Mouse (Mus musculus): Measurements from ENCODE around the gene Tm9sf2. TPM values are rescaled to one million over a fixed set of nuclear protein-coding genes. Genes with fewer than 3 reads are reported as not detected.
A peak's percentile ranks its signal among the peaks of the same experiment; 100 is the strongest.

Tm9sf2 gene
- total and polyA plus RNA-seq, 2 experiments from 2014 or later = 84.3 to 104 TPM

GRCm38 (mm10) chr14:122116200-122116599 is 9.4 kb downstream of the Tm9sf2 start:
- no peak for TF ChIP-seq CTCF (IDR thresholded peaks at IDR 0.05; ENCODE audit: low read depth)
- H3K9ac ChIP-seq = no peak overlapping the region

GRCm38 (mm10) chr14:122130111-122130797 is 23.4 kb downstream of the Tm9sf2 start:
- peak; percentile 39 for DNase-seq
- ATAC-seq = peak; percentile 58; the same call in 1 of the 2 replicates
- Histone ChIP-seq H3K9me3 (ENCODE audit: low read length) (no peaks in the 10 kb centered on the region), H3K9ac (no peak overlapping the region), H3K27ac (ENCODE audit: low read depth, low read length) (no peak overlapping the region), H3K36me3 (ENCODE audit: insufficient read depth) (peaks cover 35% of the 10 kb centered on the region), H3K4me1 (ENCODE audit: insufficient read depth) (no peaks in the 10 kb centered on the region), H3K4me2 (ENCODE audit: low read depth) (no peak overlapping the region), H3K27me3 (ENCODE audit: insufficient read depth, low read length) (no peaks in the 10 kb centered on the region), H3K4me3 (ENCODE audit: low read depth, low read length) (no peak overlapping the region)
- 84% methylated on average over 5 of the region's 5 CpGs for WGBS
- peak; percentile 61 for TF ChIP-seq CTCF (IDR thresholded peaks at IDR 0.05; ENCODE audit: low read depth)

More at GRCm38 (mm10) chr14:122116200-122116599, 9.4 kb downstream of the Tm9sf2 start:
- Histone ChIP-seq H3K9me3 (ENCODE audit: low read length) (no peaks in the 10 kb centered on the region), H3K27ac (ENCODE audit: low read depth, low read length) (no peak overlapping the region), H3K36me3 (ENCODE audit: insufficient read depth) (no peaks in the 10 kb centered on the region; the same call in none of the 2 replicates), H3K4me1 (ENCODE audit: insufficient read depth) (no peaks in the 10 kb centered on the region), H3K4me2 (ENCODE audit: low read depth) (no peak overlapping the region), H3K27me3 (ENCODE audit: insufficient read depth, low read length) (no peaks in the 10 kb centered on the region), H3K4me3 (ENCODE audit: low read depth, low read length) (no peak overlapping the region)
- no peak for DNase-seq
- no peak for ATAC-seq
- 98% methylated on average over 1 of the region's 1 CpGs for WGBS

GRCm38 (mm10) chr14:122131644-122132043 is 24.8 kb downstream of the Tm9sf2 start:
- H3K4me1 ChIP-seq (ENCODE audit: insufficient read depth) = no peaks in the 10 kb centered on the region
- H3K9me3 ChIP-seq (ENCODE audit: low read length) = no peaks in the 10 kb centered on the region
- H3K27ac ChIP-seq (ENCODE audit: low read depth, low read length) = no peak overlapping the region
- no peak for DNase-seq
- H3K9ac ChIP-seq = no peak overlapping the region
- ATAC-seq = no peak
- no peak overlapping the region for H3K4me3 ChIP-seq (ENCODE audit: low read depth, low read length)
- TF ChIP-seq CTCF (IDR thresholded peaks at IDR 0.05; ENCODE audit: low read depth) = peak; percentile 10; the same call in 1 of the 2 replicates
- WGBS = 74% methylated on average over 2 of the region's 2 CpGs
- H3K4me2 ChIP-seq (ENCODE audit: low read depth) = no peak overlapping the region
- H3K36me3 ChIP-seq (ENCODE audit: insufficient read depth) = peaks cover 32% of the 10 kb centered on the region
- H3K27me3 ChIP-seq (ENCODE audit: insufficient read depth, low read length) = no peaks in the 10 kb centered on the region

- no peaks in the 10 kb centered on the region for H3K4me1 ChIP-seq (ENCODE audit: insufficient read depth)
- peaks cover 25% of the 10 kb centered on the region for H3K36me3 ChIP-seq (ENCODE audit: insufficient read depth)
- no peak overlapping the region for H3K27ac ChIP-seq (ENCODE audit: low read depth, low read length)
- no peaks in the 10 kb centered on the region for H3K27me3 ChIP-seq (ENCODE audit: insufficient read depth, low read length)
- no peak overlapping the region for H3K4me2 ChIP-seq (ENCODE audit: low read depth)
- no peak for TF ChIP-seq CTCF (IDR thresholded peaks at IDR 0.05; ENCODE audit: low read depth)
- no peak overlapping the region for H3K4me3 ChIP-seq (ENCODE audit: low read depth, low read length)
- H3K9me3 ChIP-seq (ENCODE audit: low read length) = no peaks in the 10 kb centered on the region
- no peak for DNase-seq
- no peak overlapping the region for H3K9ac ChIP-seq
- no peak for ATAC-seq
- 95% methylated on average over 3 of the region's 3 CpGs for WGBS
Observed at GRCm38 (mm10) chr14:122136368-122136928, 29.6 kb downstream of the Tm9sf2 start.

GRCm38 (mm10) chr14:122137234-122137633 is 30.4 kb downstream of the Tm9sf2 start:
- DNase-seq (no peak), ATAC-seq (no peak)
- no peaks in the 10 kb centered on the region for H3K27me3 ChIP-seq (ENCODE audit: insufficient read depth, low read length)
- TF ChIP-seq CTCF (IDR thresholded peaks at IDR 0.05; ENCODE audit: low read depth) = no peak
- no peaks in the 10 kb centered on the region for H3K9me3 ChIP-seq (ENCODE audit: low read length)
- H3K4me3 ChIP-seq (ENCODE audit: low read depth, low read length) = no peak overlapping the region
- no peaks in the 10 kb centered on the region for H3K4me1 ChIP-seq (ENCODE audit: insufficient read depth)
- no peak overlapping the region for H3K9ac ChIP-seq
- H3K27ac ChIP-seq (ENCODE audit: low read depth, low read length) = no peak overlapping the region
- WGBS = 94% methylated on average over 7 of the region's 7 CpGs
- no peak overlapping the region for H3K4me2 ChIP-seq (ENCODE audit: low read depth)
- H3K36me3 ChIP-seq (ENCODE audit: insufficient read depth) = peaks cover 27% of the 10 kb centered on the region

- Histone ChIP-seq H3K9me3 (ENCODE audit: low read length) (no peaks in the 10 kb centered on the region), H3K27me3 (ENCODE audit: insufficient read depth, low read length) (no peaks in the 10 kb centered on the region), H3K4me1 (ENCODE audit: insufficient read depth) (no peaks in the 10 kb centered on the region), H3K9ac (no peak overlapping the region), H3K4me3 (ENCODE audit: low read depth, low read length) (no peak overlapping the region), H3K4me2 (ENCODE audit: low read depth) (no peak overlapping the region), H3K36me3 (ENCODE audit: insufficient read depth) (peaks cover 29% of the 10 kb centered on the region), H3K27ac (ENCODE audit: low read depth, low read length) (no peak overlapping the region)
- 37% methylated on average over 1 of the region's 1 CpGs for WGBS
- no peak for TF ChIP-seq CTCF (IDR thresholded peaks at IDR 0.05; ENCODE audit: low read depth)
- no peak for DNase-seq
- ATAC-seq = no peak
Observed at GRCm38 (mm10) chr14:122140126-122140525, 33.3 kb downstream of the Tm9sf2 start.

GRCm38 (mm10) chr14:122143585-122144269 is 36.9 kb downstream of the Tm9sf2 start:
- Histone ChIP-seq H3K9me3 (ENCODE audit: low read length) (no peaks in the 10 kb centered on the region), H3K4me3 (ENCODE audit: low read depth, low read length) (no peak overlapping the region), H3K36me3 (ENCODE audit: insufficient read depth) (peaks cover 52% of the 10 kb centered on the region), H3K27me3 (ENCODE audit: insufficient read depth, low read length) (no peaks in the 10 kb centered on the region), H3K9ac (no peak overlapping the region), H3K4me1 (ENCODE audit: insufficient read depth) (no peaks in the 10 kb centered on the region), H3K27ac (ENCODE audit: low read depth, low read length) (no peak overlapping the region), H3K4me2 (ENCODE audit: low read depth) (no peak overlapping the region)
- TF ChIP-seq CTCF (IDR thresholded peaks at IDR 0.05; ENCODE audit: low read depth) = no peak
- 89% methylated on average over 4 of the region's 4 CpGs for WGBS
- ATAC-seq (no peak), DNase-seq (no peak)

All from forebrain, postnatal 0 days (tissue).